Mouse (Mus musculus) pancreas, adult 10 weeks (tissue): Measurements from ENCODE around the gene Rack1. TPM values are rescaled to one million over a fixed set of nuclear protein-coding genes. Genes with fewer than 3 reads are reported as not detected.

Experiments
- polyA plus RNA-seq: library from polyadenylated mRNA; stranded (reverse); fragments of 350-450 nt; fragmentation: Illumina TruSeq; extraction: RNeasy Lipid Tissue Mini Kit (QIAGEN cat#74804); gene quantifications from one replicate; pipeline ENCODE4 v1.2.3, GENCODE M21; 2015; ENCODE audit warnings: low read depth, low replicate concordance; ENCODE audit not compliant: insufficient read depth

Gene Rack1
- 585 TPM for polyA plus RNA-seq

DNA sequence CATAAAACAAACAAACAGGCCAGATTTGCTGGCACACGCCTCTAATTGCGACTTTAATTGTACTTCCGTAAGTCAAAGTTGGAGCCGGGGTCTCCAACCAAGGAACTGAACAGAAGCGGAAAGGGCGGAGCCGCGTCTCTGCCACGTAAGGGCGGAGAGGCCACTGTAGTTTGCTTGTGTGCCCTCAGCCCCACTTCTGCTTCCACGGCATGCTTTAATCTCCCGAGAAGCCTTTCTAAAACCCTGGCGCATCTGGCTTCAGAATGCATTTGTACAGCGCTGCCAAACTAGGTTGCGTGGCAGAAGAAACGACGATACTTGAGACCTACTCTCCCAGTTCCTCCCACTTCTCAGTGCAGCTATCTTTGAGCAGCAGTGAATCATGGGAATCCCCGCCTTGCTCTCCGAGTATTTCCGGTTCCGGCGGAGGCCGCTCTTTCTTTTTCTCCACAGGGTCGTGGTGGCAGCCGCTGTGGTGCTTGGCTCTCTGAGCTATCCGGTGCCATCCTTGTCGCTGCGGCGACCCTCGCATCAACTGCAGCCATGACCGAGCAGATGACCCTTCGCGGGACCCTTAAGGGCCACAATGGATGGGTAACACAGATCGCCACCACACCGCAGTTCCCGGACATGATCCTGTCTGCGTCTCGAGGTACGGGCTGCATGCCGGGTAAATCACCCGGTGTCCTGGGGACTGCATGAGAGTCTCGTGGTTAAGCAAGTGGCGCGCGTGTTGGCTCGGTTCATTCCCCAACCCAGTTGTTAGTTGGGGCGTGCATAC is at the start of gene Rack1:
Gene Rack1 (plus strand): TSS at position 412 of the 781 bp plus-strand sequence.

DNA sequence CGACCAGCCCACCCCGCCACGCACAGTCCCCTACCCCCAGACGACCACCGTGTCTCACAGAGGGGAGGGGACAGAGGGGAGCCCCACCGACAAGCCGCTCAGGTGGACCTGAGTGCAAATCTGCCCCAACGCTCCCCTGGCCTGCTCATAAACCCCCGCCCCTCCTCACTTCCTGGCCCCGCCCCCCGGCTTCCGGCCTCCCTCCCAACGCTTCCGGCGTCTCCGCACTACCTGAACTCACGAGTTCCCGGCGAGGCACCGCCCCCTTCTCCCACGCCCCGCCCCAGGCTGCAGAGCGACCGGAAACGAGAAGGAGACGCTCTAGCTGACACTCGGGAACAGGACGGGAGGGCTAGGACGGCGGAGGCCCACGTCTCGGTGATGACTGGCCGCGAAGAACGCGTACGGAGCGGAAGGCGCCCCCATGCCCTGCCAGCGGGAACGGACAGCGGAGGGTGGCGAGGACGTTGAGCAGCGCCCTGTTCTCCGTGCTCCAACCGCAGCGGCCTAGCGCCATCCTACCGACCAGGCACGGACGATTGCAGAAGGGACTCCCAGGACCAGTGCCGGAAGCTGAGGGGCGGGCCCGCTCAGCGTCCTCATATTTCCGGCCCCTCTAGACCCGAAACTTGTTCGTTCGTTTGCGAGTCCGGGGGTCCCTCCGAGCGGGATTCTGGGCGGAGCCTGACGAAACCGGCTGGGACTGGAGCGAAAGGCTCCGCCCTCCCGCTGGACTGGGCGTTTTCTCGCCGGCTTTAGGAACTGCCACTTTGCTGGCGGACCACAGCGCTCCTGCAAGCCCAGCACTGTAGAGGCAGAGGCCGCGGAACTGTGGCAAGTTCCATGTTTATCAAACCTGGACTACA is 16.9 kb downstream of the Rack1 start, which contains the start of gene Trim41:
Gene Trim41 (minus strand): TSS at position 554 of the 866 bp plus-strand sequence.

DNA sequence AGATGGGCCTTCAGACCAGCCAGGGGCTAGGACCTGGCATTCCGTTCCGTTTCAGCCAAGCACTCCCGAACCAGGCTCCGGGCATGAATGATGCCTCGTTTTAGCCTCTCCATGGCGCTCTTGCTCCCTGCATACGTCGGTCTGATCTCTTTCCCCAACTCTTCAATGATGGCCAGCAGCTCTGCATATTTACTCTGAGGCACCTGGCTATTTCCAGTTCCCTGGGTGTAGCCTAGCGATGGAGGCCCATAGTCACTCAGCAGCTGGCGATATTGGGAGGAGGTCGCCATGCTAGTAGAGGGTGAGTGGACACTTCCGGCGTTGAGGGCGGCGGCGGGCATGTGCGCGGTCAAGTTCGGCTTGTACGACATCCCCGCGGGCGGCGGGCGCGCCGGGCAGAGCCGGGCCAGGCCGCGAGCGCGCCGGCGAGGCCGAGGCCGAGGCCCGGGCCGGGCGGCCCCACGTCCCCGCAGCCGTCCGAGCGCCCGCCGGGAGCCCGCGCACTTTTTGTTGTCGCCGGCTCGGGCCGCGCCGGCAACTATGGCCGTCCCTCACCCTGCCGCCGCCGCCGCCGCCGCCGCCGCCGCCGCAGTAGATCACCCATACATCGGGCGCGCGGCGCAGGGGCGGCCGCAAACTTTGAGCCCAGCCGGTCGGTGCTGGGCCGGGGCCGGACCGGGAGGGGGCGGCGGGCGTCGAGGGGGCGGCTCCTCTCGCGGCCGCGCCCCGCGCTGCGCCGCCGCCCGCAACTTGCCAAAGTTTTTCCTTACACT is 26.0 kb downstream of the Rack1 start, which contains the start of the genes Trim7 and Gm12184:
Gene Trim7 (plus strand): TSS at position 162 of the 773 bp plus-strand sequence.
Gene Gm12184 (minus strand): TSS at position 677 of the 773 bp plus-strand sequence.

Other genes with a start within 250 kb of the Rack1 start
- 9.2 TPM for gene Trim41, start 17.0 kb downstream of the Rack1 start, polyA plus RNA-seq
- 5.0 TPM for gene Trim7, start 25.8 kb downstream of the Rack1 start, polyA plus RNA-seq
- not detected for gene Gm12184, start 26.3 kb downstream of the Rack1 start, polyA plus RNA-seq
- 6.0 TPM for gene Irgm1, start 71.4 kb downstream of the Rack1 start, polyA plus RNA-seq
- 0.57 TPM for gene Gm5431, start 101.9 kb downstream of the Rack1 start, polyA plus RNA-seq
- 1.1 TPM for gene Psme2b, start 145.9 kb downstream of the Rack1 start, polyA plus RNA-seq
- gene Olfr56, start 178.6 kb downstream of the Rack1 start, polyA plus RNA-seq, result not detected
- 1.9 TPM for gene 9930111J21Rik1, start 179.1 kb downstream of the Rack1 start, polyA plus RNA-seq
- gene Gm12185, start 191.9 kb downstream of the Rack1 start, polyA plus RNA-seq, result not detected
- 9.7 TPM for gene Tgtp1, start 193.8 kb downstream of the Rack1 start, polyA plus RNA-seq